Mouse (Mus musculus): ENCODE results near the gene Ltv1. TPM values are rescaled to one million over a fixed set of nuclear protein-coding genes. Genes with fewer than 3 reads are reported as not detected.

The Ltv1 gene
- polyA plus RNA-seq, 1 experiment from 2014 or later: 21.5 TPM

DNA sequence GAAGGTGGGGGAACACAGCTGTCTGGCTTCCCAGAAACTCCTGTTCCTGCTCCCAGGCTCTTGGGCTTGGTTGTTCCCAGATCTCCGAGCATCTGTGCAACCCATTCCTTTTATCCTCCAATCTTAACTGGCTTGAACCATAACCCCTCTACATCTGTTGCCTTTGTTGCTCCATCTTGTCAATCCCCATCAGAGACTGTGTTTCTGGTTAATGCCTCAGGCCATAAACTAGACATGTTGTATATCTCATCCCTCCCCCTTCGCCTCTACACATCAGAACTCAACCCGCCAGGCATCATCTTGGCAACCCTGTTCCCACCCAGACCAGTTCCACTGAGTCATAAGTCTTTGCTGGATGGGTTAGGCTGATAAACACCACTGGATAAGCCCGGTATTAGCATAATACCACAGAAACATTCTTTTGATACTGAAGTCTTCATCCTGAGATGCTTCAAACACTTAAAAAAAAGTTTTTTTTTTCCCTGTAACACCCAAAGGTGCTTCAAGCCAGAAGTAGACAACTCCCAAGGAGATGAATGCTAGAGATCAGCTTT, 40.1 kb downstream of the Ltv1 start:
- Histone ChIP-seq H3K4me3 (ENCODE audit: low read depth, low read length) (no peak overlapping the region), H3K27ac (ENCODE audit: low read length) (no peak overlapping the region), H3K9me3 (replicated peaks; ENCODE audit: control insufficient read depth, low read length) (no peaks in the 10 kb centered on the region), H3K4me1 (ENCODE audit: control insufficient read depth, low read depth, low read length) (no peaks in the 10 kb centered on the region), H3K27me3 (ENCODE audit: control insufficient read depth, insufficient read depth, low read depth, low read length) (no peaks in the 10 kb centered on the region), H3K36me3 (ENCODE audit: control insufficient read depth, insufficient read depth) (no peaks in the 10 kb centered on the region), H3K4me2 (ENCODE audit: low read depth, low read length) (no peak overlapping the region), H3K9ac (ENCODE audit: low read depth, low read length) (no peak overlapping the region)
- ATAC-seq (ENCODE audit: low read depth): no peak
- WGBS (ENCODE audit: insufficient replicate concordance): 52% methylated on average over 4 of the region's 4 CpGs

GRCm38 (mm10) chr10:13151353-13151752, 41.6 kb downstream of the Ltv1 start:
- Histone ChIP-seq H3K4me3 (ENCODE audit: low read depth, low read length) (no peak overlapping the region), H3K9me3 (replicated peaks; ENCODE audit: control insufficient read depth, low read length) (no peaks in the 10 kb centered on the region), H3K27ac (ENCODE audit: low read length) (no peak overlapping the region), H3K4me1 (ENCODE audit: control insufficient read depth, low read depth, low read length) (no peaks in the 10 kb centered on the region), H3K36me3 (ENCODE audit: control insufficient read depth, insufficient read depth) (no peaks in the 10 kb centered on the region), H3K4me2 (ENCODE audit: low read depth, low read length) (no peak overlapping the region), H3K27me3 (ENCODE audit: control insufficient read depth, insufficient read depth, low read depth, low read length) (no peaks in the 10 kb centered on the region), H3K9ac (ENCODE audit: low read depth, low read length) (no peak overlapping the region)
- WGBS (ENCODE audit: insufficient replicate concordance): 67% methylated on average over 5 of the region's 5 CpGs
- ATAC-seq (ENCODE audit: low read depth): no peak

DNA sequence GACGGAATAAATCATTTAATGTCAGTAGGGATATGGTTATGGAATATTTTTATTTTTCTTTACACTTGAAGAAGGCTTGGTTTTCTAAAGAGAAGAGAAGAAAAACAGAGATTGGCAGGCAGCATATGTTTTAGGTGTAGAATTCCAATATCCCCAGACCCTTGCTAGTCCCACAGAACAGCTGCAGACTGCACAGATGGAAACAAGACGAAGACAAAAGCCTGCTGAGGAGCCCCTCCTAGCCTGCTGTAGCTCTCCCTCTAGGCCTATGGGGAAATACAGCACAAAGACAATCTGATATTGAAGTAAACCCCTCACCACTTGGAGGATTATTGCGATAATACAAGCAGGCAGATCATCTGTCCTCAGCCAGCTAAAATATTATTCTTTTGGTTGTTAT, 42.5 kb downstream of the Ltv1 start:
- ATAC-seq (ENCODE audit: low read depth): no peak
- no peak overlapping the region for H3K27ac ChIP-seq (ENCODE audit: low read length)
- no peaks in the 10 kb centered on the region for H3K4me1 ChIP-seq (ENCODE audit: control insufficient read depth, low read depth, low read length)
- H3K27me3 ChIP-seq (ENCODE audit: control insufficient read depth, insufficient read depth, low read depth, low read length): no peaks in the 10 kb centered on the region
- 51% methylated on average over 3 of the region's 3 CpGs for WGBS (ENCODE audit: insufficient replicate concordance)
- no peak overlapping the region for H3K9ac ChIP-seq (ENCODE audit: low read depth, low read length)
- H3K4me3 ChIP-seq (ENCODE audit: low read depth, low read length): no peak overlapping the region
- H3K36me3 ChIP-seq (ENCODE audit: control insufficient read depth, insufficient read depth): no peaks in the 10 kb centered on the region
- H3K4me2 ChIP-seq (ENCODE audit: low read depth, low read length): no peak overlapping the region
- no peaks in the 10 kb centered on the region for H3K9me3 ChIP-seq (replicated peaks; ENCODE audit: control insufficient read depth, low read length)

- WGBS (ENCODE audit: insufficient replicate concordance): 56% methylated on average over 2 of the region's 2 CpGs
- H3K27ac ChIP-seq (ENCODE audit: low read length): no peak overlapping the region
Observed at GRCm38 (mm10) chr10:13140434-13140833, 52.5 kb downstream of the Ltv1 start.

DNA sequence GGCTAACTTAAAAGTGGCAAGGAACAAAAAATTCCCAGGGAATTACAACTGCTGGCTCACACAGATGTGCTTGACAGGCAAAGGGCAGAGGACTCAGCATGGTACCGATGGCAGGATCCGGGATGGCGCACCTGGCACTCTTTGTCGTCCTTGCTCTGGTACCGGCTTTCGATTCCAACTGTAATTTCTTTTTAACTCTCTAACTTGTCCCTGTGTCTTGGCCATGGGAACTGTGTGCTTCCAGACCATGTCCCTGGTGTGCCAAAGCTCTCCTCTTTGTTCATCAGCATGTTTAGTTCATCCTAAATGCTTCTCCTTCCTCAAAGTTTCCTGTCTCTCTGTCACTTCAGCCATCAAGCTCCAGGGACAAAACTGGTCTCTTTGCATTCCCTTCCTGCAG, 55.1 kb downstream of the Ltv1 start:
- H3K36me3 ChIP-seq (ENCODE audit: control insufficient read depth, insufficient read depth): no peaks in the 10 kb centered on the region
- H3K9ac ChIP-seq (ENCODE audit: low read depth, low read length): no peak overlapping the region
- no peaks in the 10 kb centered on the region for H3K27me3 ChIP-seq (ENCODE audit: control insufficient read depth, insufficient read depth, low read depth, low read length)
- H3K27ac ChIP-seq (ENCODE audit: low read length): no peak overlapping the region
- H3K4me2 ChIP-seq (ENCODE audit: low read depth, low read length): no peak overlapping the region
- 87% methylated on average over 6 of the region's 6 CpGs for WGBS (ENCODE audit: insufficient replicate concordance)
- H3K4me3 ChIP-seq (ENCODE audit: low read depth, low read length): no peak overlapping the region
- no peak for ATAC-seq (ENCODE audit: low read depth)
- H3K4me1 ChIP-seq (ENCODE audit: control insufficient read depth, low read depth, low read length): no peaks in the 10 kb centered on the region
- no peaks in the 10 kb centered on the region for H3K9me3 ChIP-seq (replicated peaks; ENCODE audit: control insufficient read depth, low read length)

More at GRCm38 (mm10) chr10:13140434-13140833, 52.5 kb downstream of the Ltv1 start:
- no peak overlapping the region for H3K4me3 ChIP-seq (ENCODE audit: low read depth, low read length)
- no peak overlapping the region for H3K9ac ChIP-seq (ENCODE audit: low read depth, low read length)
- ATAC-seq (ENCODE audit: low read depth): no peak
- H3K27me3 ChIP-seq (ENCODE audit: control insufficient read depth, insufficient read depth, low read depth, low read length): no peaks in the 10 kb centered on the region
- H3K9me3 ChIP-seq (replicated peaks; ENCODE audit: control insufficient read depth, low read length): no peaks in the 10 kb centered on the region
- no peaks in the 10 kb centered on the region for H3K36me3 ChIP-seq (ENCODE audit: control insufficient read depth, insufficient read depth)
- H3K4me1 ChIP-seq (ENCODE audit: control insufficient read depth, low read depth, low read length): no peaks in the 10 kb centered on the region
- no peak overlapping the region for H3K4me2 ChIP-seq (ENCODE audit: low read depth, low read length)

DNA sequence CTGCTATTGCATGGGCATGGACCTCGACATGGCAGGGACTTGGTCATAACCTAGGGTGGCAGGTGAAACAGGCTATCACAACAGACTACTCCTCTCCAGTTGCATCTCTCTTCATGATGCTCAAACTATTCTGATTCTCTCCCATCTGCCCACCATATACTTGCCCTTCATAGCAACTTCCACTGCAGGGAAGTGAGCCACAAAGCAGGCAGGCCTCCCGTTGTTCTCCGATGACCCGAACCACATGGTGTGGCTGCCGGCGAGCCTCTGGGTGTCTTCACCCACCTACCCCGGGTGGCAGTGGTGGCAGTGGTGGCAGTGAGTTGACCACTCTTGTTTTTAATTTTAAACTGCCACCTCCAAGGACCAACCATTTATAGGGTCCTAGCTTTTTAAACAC, 57.2 kb downstream of the Ltv1 start:
- no peak overlapping the region for H3K27ac ChIP-seq (ENCODE audit: low read length)
- no peaks in the 10 kb centered on the region for H3K36me3 ChIP-seq (ENCODE audit: control insufficient read depth, insufficient read depth)
- no peak overlapping the region for H3K4me3 ChIP-seq (ENCODE audit: low read depth, low read length)
- no peak overlapping the region for H3K9ac ChIP-seq (ENCODE audit: low read depth, low read length)
- no peak overlapping the region for H3K4me2 ChIP-seq (ENCODE audit: low read depth, low read length)
- no peak for ATAC-seq (ENCODE audit: low read depth)
- WGBS (ENCODE audit: insufficient replicate concordance): 75% methylated on average over 7 of the region's 7 CpGs
- no peaks in the 10 kb centered on the region for H3K27me3 ChIP-seq (ENCODE audit: control insufficient read depth, insufficient read depth, low read depth, low read length)
- no peaks in the 10 kb centered on the region for H3K9me3 ChIP-seq (replicated peaks; ENCODE audit: control insufficient read depth, low read length)
- no peaks in the 10 kb centered on the region for H3K4me1 ChIP-seq (ENCODE audit: control insufficient read depth, low read depth, low read length)

DNA sequence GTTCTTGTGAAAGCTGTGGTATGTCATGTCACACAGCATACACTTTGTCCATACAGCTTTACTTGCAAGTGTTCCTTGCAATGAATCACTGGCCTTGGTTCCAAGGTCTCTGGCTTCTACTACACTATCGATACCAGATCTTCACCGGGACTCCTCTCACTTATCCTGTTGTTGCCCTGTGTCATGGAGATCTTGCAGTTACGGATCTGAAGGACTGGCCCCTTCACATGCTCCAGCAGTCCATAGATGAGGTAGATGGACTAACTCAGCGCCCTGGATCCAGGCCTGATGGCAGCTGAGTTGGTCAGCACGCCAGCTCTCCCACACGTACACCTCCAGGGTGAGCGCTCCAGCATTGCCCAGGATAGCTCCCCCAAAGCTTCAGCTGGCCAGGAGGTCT, 57.7 kb downstream of the Ltv1 start:
- H3K4me1 ChIP-seq (ENCODE audit: control insufficient read depth, low read depth, low read length): no peaks in the 10 kb centered on the region
- WGBS (ENCODE audit: insufficient replicate concordance): 77% methylated on average over 7 of the region's 7 CpGs
- H3K27me3 ChIP-seq (ENCODE audit: control insufficient read depth, insufficient read depth, low read depth, low read length): no peaks in the 10 kb centered on the region

DNA sequence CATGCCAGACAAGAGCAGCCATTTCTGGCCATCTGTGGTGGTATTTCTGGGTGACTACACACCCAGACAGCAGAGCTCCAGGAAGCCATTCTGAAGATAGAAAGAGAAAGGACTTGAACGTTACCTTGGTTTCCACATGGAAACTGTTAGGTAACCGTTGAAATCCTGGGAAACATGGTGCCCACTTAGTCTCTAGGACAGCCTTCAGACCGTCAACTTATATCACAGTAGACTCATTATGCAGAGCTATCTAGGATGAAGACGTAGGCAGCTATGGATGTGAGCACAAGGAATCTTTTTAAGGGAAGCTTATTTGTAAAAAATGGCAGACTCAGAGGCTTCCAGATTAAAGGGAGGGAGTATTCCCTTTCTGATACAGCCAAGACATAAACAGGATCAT, 59.1 kb downstream of the Ltv1 start:
- no peak overlapping the region for H3K9ac ChIP-seq (ENCODE audit: low read depth, low read length)
- no peaks in the 10 kb centered on the region for H3K36me3 ChIP-seq (ENCODE audit: control insufficient read depth, insufficient read depth)
- no peaks in the 10 kb centered on the region for H3K27me3 ChIP-seq (ENCODE audit: control insufficient read depth, insufficient read depth, low read depth, low read length)
- no peaks in the 10 kb centered on the region for H3K9me3 ChIP-seq (replicated peaks; ENCODE audit: control insufficient read depth, low read length)
- no peak overlapping the region for H3K4me3 ChIP-seq (ENCODE audit: low read depth, low read length)
- no peaks in the 10 kb centered on the region for H3K4me1 ChIP-seq (ENCODE audit: control insufficient read depth, low read depth, low read length)
- no peak for ATAC-seq (ENCODE audit: low read depth)
- no peak overlapping the region for H3K27ac ChIP-seq (ENCODE audit: low read length)
- 69% methylated on average over 4 of the region's 4 CpGs for WGBS (ENCODE audit: insufficient replicate concordance)
- H3K4me2 ChIP-seq (ENCODE audit: low read depth, low read length): no peak overlapping the region

More for the DNA sequence above, 57.7 kb downstream of the Ltv1 start:
- no peak overlapping the region for H3K4me3 ChIP-seq (ENCODE audit: low read depth, low read length)
- H3K4me2 ChIP-seq (ENCODE audit: low read depth, low read length): no peak overlapping the region
- H3K9ac ChIP-seq (ENCODE audit: low read depth, low read length): no peak overlapping the region
- H3K9me3 ChIP-seq (replicated peaks; ENCODE audit: control insufficient read depth, low read length): no peaks in the 10 kb centered on the region
- H3K27ac ChIP-seq (ENCODE audit: low read length): no peak overlapping the region
- no peaks in the 10 kb centered on the region for H3K36me3 ChIP-seq (ENCODE audit: control insufficient read depth, insufficient read depth)
- ATAC-seq (ENCODE audit: low read depth): no peak

Data from liver, embryonic 16.5 days (tissue).